Mouse (Mus musculus) adrenal gland, adult 8-10 months (tissue): Measurements from ENCODE around the gene Gigyf2. TPM values are rescaled to one million over a fixed set of nuclear protein-coding genes. Genes with fewer than 3 reads are reported as not detected.
"Not testable (repeated sequence)": the region's sequence is repeated elsewhere in the genome, so short reads cannot be mapped to it uniquely, and the experiment has no call there.

ENCODE experiments used
- DNase-seq: peaks from one replicate; pipeline ENCODE4 v3.0.0; 2022
- total RNA-seq, 4 experiments: library from RNA; stranded (reverse); gene quantifications; 2 replicates each; pipeline ENCODE4 v1.2.4; 2022

Gene Gigyf2
- total RNA-seq, 4 experiments from 2014 or later = 87.7 to 132 (median 106) TPM

DNA sequence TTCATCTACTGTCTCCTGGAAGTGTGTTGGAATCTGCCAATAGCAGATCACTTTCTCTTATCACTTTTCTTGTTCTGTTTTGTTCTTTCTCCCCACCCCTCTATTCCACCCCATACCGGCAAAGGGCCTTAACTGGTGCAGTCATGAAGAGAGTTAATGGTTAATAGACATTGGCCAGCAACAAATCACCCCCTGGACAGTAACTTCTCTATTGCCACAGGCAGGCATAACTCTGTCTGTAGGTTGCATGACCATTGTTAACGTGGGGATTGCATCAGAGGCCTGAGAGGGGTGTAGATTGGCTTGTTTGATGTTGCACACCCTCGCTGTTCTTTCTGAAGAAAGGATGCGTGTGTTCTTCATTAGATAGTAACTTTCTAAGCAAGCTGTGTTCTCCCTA, 122.6 kb downstream of the Gigyf2 start:
- no peak for DNase-seq

DNA sequence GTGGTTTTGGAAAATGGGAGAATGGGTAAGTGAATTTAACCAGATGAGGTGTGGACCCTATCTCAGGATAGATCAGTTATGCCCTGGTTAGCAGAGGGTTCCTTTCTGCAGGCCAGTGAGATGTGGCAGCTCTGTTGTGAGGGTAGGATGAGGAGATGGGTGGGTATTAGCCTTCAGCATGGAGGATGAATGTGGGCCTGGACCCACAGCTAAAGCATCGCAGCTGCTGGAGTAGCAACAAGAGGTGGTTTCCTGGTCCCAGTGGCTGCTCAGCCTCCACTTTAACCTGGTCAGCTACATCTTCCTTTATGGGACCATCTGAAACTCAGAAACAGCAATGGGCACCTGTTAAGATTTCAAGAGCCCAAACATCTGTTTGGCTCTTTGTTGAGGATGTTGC, 129.6 kb downstream of the Gigyf2 start:
- no peak for DNase-seq

GRCm38 (mm10) chr1:87458045-87458444, 131.2 kb downstream of the Gigyf2 start:
- DNase-seq = no peak

DNA sequence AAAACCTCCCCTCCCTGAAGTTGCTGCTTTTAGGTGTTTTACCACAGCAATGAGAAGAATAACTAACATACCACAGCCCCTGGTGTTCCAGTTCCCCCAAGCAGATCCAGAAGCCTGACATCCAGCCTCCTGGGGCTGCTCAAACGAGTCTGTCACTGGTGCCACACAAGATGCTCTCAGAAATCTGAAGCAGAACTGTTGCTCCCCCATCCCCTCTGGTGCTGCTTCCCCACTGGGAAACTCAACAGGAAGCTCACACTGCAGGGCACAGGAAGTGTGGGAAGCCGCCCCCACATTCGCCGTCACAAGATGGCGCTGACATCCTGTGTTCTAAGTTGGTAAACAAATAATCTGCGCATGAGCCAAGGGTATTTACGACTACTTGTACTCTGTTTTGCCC, 133.1 kb downstream of the Gigyf2 start:
- not testable (repeated sequence) for DNase-seq

GRCm38 (mm10) chr1:87467469-87467868, 140.7 kb downstream of the Gigyf2 start:
- no peak for DNase-seq

DNA sequence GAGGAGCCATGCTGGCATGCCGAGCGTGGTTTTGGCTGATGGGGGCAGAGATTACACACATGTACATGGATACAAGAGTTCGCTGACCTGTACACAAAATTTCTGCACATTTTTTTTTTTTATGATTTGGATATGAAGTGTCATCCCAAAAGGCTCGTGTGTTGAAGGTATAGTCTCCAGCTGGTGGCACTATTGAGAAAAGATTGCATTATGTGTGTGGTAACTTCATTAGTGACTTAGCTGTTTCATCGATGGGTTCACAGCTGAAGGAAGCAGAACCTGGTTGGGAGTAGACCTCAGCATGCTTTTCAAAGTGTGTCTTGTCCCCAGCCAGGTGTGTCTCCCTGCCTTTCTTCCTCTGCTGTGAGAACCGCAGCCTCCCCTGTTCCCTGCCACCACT, 141.5 kb downstream of the Gigyf2 start:
- DNase-seq = no peak

DNA sequence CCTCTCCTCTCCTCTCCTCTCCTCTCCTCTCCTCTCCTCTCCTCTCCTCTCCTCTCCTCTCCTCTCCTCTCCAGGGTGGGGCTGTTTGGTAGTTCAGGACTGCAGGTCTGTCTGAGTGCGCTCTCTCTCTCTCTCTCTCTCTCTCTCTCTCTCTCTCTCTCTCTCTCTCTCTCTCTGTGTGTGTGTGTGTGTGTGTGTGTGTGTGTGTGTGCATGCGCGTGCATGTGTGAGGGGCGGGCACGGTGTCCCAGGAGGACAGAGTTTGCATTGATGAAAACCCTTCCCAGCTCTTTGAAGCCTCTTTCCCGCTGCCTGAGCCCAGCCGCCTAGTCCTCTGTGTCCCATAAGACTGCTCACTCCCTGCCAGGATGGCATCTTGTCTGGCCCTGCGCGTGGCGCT, 143.2 kb downstream of the Gigyf2 start, which contains the start of gene Snorc:
Gene Snorc, plus strand, starts transcription at position 301 of the 400 bp plus-strand sequence.
- not testable (repeated sequence) for DNase-seq

GRCm38 (mm10) chr1:87471914-87472313, 145.1 kb downstream of the Gigyf2 start:
- DNase-seq = no peak

DNA sequence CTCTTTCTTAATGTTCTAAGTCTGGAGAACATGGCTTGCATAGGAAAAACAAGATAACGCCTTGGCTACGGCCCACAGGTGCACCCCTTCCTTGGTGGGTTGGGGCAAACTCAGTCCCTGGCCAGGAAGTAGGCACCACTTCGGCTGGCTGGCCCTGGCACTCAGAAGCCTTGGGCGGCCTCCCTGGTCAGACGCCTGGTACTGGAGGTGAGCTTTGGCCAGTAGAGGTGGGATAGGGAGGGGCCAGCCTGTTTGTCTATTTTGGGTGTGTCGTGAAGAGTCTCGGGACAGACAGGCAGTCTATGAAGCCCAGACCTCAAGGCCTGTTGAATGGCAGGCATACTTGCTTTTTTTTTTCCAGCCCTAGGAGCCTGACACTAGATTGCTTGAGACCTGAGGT, 145.8 kb downstream of the Gigyf2 start:
- DNase-seq = no peak

GRCm38 (mm10) chr1:87475076-87475895, 148.5 kb downstream of the Gigyf2 start:
- no peak for DNase-seq

GRCm38 (mm10) chr1:87482546-87482945, 155.7 kb downstream of the Gigyf2 start:
- no peak for DNase-seq

- DNase-seq = no peak
These were observed 159.6 kb downstream of the Gigyf2 start for GRCm38 (mm10) chr1:87486386-87486785.

DNA sequence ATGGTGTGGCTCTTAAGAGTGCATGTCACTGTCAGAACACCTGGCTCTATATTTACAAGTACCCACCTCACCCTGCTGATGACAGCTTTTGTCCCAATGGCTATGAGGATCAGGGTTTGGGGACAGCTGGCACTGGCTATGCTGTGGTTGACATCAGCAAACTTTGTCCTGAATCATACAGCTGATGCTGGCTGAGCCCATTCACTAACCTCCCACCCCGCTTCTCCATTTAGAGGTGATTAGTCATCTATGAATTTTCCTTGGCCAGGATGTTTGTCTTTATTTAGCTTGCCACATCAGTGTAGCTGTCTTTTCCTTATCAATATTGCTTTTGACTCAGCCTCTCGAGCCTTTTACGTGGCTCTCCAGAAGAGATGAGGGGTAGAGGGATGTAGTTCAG, 165.5 kb downstream of the Gigyf2 start:
- no peak for DNase-seq

DNA sequence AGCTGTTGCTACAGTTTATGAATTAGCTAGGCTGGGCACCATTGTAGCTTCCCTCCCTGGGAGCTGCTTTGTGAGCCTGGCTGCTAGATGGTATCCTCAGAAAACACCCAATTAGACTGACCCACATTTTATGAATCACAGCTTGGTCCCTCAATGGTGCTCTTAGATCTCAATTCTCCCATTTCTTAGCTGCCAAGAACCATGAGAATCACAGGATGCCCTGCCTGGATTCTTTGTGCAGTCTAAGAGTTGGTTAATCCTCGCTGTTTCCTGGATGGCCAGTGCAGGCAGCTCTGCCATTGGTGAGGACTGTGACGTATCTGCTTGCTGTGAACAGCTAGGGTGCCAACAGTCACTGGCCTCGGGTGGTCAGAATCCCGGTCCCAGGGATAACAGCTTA, 166.7 kb downstream of the Gigyf2 start:
- DNase-seq = no peak

Other genes with a start within 250 kb of the Gigyf2 start
- not detected for gene Alppl2, start 237.1 kb upstream of the Gigyf2 start, total RNA-seq
- not detected for gene Alpi, start 225.4 kb upstream of the Gigyf2 start, total RNA-seq
- gene Akp3, start 202.0 kb upstream of the Gigyf2 start, total RNA-seq = not detected
- 10 to 100 TPM in 1 of 4 experiments, 1 to 10 TPM in 1, under 1 TPM in 2; 0.44 to 10.2 (median 4.1) TPM for gene Ecel1, start 170.5 kb upstream of the Gigyf2 start, total RNA-seq
- not detected for gene Prss56, start 143.7 kb upstream of the Gigyf2 start, total RNA-seq
- not detected for gene Chrnd, start 136.4 kb upstream of the Gigyf2 start, total RNA-seq
- not detected for gene Chrng, start 122.3 kb upstream of the Gigyf2 start, total RNA-seq
- 10 to 100 TPM; 69.8 to 78.4 (median 73.4) TPM for gene Eif4e2, start 113.1 kb upstream of the Gigyf2 start, total RNA-seq
- 100 to 1,000 TPM; 293 to 561 (median 377) TPM for gene Efhd1, start 62.6 kb upstream of the Gigyf2 start, total RNA-seq
- gene Kcnj13, start 67.7 kb downstream of the Gigyf2 start, total RNA-seq = under 1 TPM in 1 of 4 experiments, not detected in 3; 0.38 TPM
- not detected for gene Snorc, start 143.3 kb downstream of the Gigyf2 start, total RNA-seq
- gene Neu2, start 182.9 kb downstream of the Gigyf2 start, total RNA-seq = not detected
- gene Ngef, start 246.9 kb downstream of the Gigyf2 start, total RNA-seq = under 1 TPM; 0.20 to 0.95 (median 0.52) TPM